Mouse (Mus musculus): ENCODE data around the gene Adss.

DNA sequence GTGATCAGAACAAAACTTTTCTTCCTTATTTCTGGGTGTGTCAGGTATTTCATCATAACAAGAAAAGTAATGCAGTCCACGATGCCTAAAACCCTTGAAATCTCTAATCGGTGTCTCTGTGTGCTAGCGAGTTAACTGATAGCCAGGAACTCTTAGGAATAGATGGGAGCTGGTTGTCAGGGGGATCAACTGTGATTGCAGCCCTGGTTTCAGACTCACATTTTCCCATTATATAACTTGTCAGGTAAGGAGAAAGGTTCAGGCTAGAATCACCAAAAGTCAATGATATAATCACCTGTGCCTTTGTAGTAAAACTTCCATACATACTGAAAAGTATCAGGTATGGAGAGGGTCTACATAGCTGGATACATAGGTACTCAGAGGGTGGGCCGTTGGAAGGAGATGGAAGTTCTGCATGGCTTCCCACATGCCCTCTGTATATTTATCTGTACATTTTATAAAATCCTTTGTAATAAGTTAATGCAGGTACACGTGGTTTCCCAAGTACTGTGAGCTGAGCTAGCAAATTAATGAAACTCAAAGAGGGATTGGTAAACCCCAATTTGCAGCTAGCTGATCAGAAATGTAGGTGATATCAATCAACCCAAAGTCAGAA lies 81.8 kb downstream of the Adss start:
- TF ChIP-seq CTCF (conservative IDR thresholded peaks at IDR 0.05; ENCODE audit: insufficient read depth, insufficient read length, low read depth, low read length), result no peak
- TF ChIP-seq POLR2A (IDR thresholded peaks at IDR 0.05; ENCODE audit: low read depth, low read length), result no peak
